Mouse (Mus musculus): ENCODE measurements around the gene Ccnd2. TPM values are rescaled to one million over a fixed set of nuclear protein-coding genes. Genes with fewer than 3 reads are reported as not detected.

Gene Ccnd2
- polyA plus RNA-seq, 1 experiment from 2014 or later, result 865 TPM

- Histone ChIP-seq H3K9me3 (no peaks in the 10 kb centered on the region), H3K27ac (no peak overlapping the region), H3K36me3 (peaks cover 2% of the 10 kb centered on the region; the same call in 1 of the 2 replicates), H3K4me1 (replicated peaks) (peaks cover 14% of the 10 kb centered on the region), H3K4me3 (no peak overlapping the region), H3K27me3 (ENCODE audit: insufficient read depth, poor library complexity, severe bottlenecking) (peaks cover 42% of the 10 kb centered on the region)
- 73% methylated on average over 6 of the region's 6 CpGs for WGBS
- no peak for DNase-seq (ENCODE audit: low spot score)
Observed at GRCm38 (mm10) chr6:127081820-127082219, 70.2 kb downstream of the Ccnd2 start.

- 1% methylated on average over 59 of the region's 59 CpGs for WGBS
- Histone ChIP-seq H3K27me3 (ENCODE audit: insufficient read depth, poor library complexity, severe bottlenecking) (peaks cover 49% of the 10 kb centered on the region), H3K4me3 (peak overlapping the region; percentile 69), H3K4me1 (replicated peaks) (peaks cover 14% of the 10 kb centered on the region), H3K9me3 (no peaks in the 10 kb centered on the region), H3K27ac (peak overlapping the region; percentile 85), H3K36me3 (no peaks in the 10 kb centered on the region)
- DNase-seq (ENCODE audit: low spot score), result peak; percentile 85
Observed at GRCm38 (mm10) chr6:127079867-127080731, 71.9 kb downstream of the Ccnd2 start.

Other genes starting within 250 kb of the Ccnd2 start
- 0.10 TPM in 1 of 2 replicates, not detected in the other for gene Dyrk4, start 230.4 kb downstream of the Ccnd2 start, polyA plus RNA-seq (2016; fragmentation: Nextera tagmentation; extraction: Ambion mirVana)
- 70.6 and 72.8 TPM in 2 replicates for gene Rad51ap1, start 212.6 kb downstream of the Ccnd2 start, polyA plus RNA-seq (2016; fragmentation: Nextera tagmentation; extraction: Ambion mirVana)
- gene D6Wsu163e, start 212.2 kb downstream of the Ccnd2 start, polyA plus RNA-seq (2016; fragmentation: Nextera tagmentation; extraction: Ambion mirVana), result 15.1 and 17.2 TPM in 2 replicates
- not detected in 2 replicates for gene Fgf6, start 136.6 kb downstream of the Ccnd2 start, polyA plus RNA-seq (2016; fragmentation: Nextera tagmentation; extraction: Ambion mirVana)
- gene Fgf23, start 79.3 kb downstream of the Ccnd2 start, polyA plus RNA-seq (2016; fragmentation: Nextera tagmentation; extraction: Ambion mirVana), result 0.08 and 0.11 TPM in 2 replicates
- gene Tigar, start 42.6 kb downstream of the Ccnd2 start, polyA plus RNA-seq (2016; fragmentation: Nextera tagmentation; extraction: Ambion mirVana), result 6.9 and 7.4 TPM in 2 replicates

All from hindbrain, embryonic 10.5 days (tissue).